Mouse (Mus musculus) intestine, embryonic 14.5 days (tissue): ENCODE data around the gene Atg5. TPM values are rescaled to one million over a fixed set of nuclear protein-coding genes. Genes with fewer than 3 reads are reported as not detected.

Source experiments
- microRNA counts: library from miRNA; unstranded; fragments of <30 nt; microRNA quantifications from one replicate; lab custom pipeline; 2016
- microRNA-seq: library from miRNA; unstranded; fragments of <30 nt; microRNA quantifications from one replicate; pipeline ENCODE4, GENCODE M21; 2016
- polyA plus RNA-seq: library from polyadenylated mRNA; unstranded; fragments of >200 nt; fragmentation: Nextera tagmentation; extraction: Ambion mirVana; gene quantifications from 2 replicates; pipeline ENCODE4 v1.2.1, GENCODE M21; 2014

Gene Atg5
- polyA plus RNA-seq, 1 experiment from 2014 or later = 52.0 TPM

MicroRNAs encoded within 50 kb of the gene (microRNA counts, 519-probe panel; counts per million panel counts)
- 853 counts per million, percentile 1 among the panel's probes with 10 or more counts for microRNA mmu-miR-1929 (lab: Ali Mortazavi, UCI)

Small RNAs within 50 kb of the gene (microRNA-seq; reads per million reads assigned to microRNA genes)
- gene Mir1929 = 1.2 reads per million, percentile 10 among the genes with 10 or more reads in this experiment

Other genes starting within 250 kb of the Atg5 start
- gene Crybg1, start 119.5 kb upstream of the Atg5 start, polyA plus RNA-seq = 0.43 and 0.54 TPM in 2 replicates